Mouse (Mus musculus): ENCODE measurements around the gene Arhgap24.

Arhgap24 gene

GRCm38 (mm10) chr5:102582864-102583410 is 101.7 kb downstream of the Arhgap24 start:
- no peak for DNase-seq (ENCODE audit: low spot score)

- no peak for DNase-seq (ENCODE audit: low spot score)
Observed at GRCm38 (mm10) chr5:102591422-102591821, 110.2 kb downstream of the Arhgap24 start.

GRCm38 (mm10) chr5:102593058-102593457 is 111.9 kb downstream of the Arhgap24 start:
- DNase-seq (ENCODE audit: low spot score) = no peak

GRCm38 (mm10) chr5:102599102-102599501 is 117.9 kb downstream of the Arhgap24 start:
- no peak for DNase-seq (ENCODE audit: low spot score)

GRCm38 (mm10) chr5:102613571-102613970 is 132.4 kb downstream of the Arhgap24 start:
- no peak for DNase-seq (ENCODE audit: low spot score)

- DNase-seq (ENCODE audit: low spot score) = no peak
Observed at GRCm38 (mm10) chr5:102614081-102614480, 132.9 kb downstream of the Arhgap24 start.

- no peak for DNase-seq (ENCODE audit: low spot score)
Observed at GRCm38 (mm10) chr5:102615249-102615648, 134.1 kb downstream of the Arhgap24 start.

- no peak for DNase-seq (ENCODE audit: low spot score)
Observed at GRCm38 (mm10) chr5:102621036-102621435, 139.8 kb downstream of the Arhgap24 start.

- no peak for DNase-seq (ENCODE audit: low spot score)
Observed at GRCm38 (mm10) chr5:102623807-102624435, 142.7 kb downstream of the Arhgap24 start.

- DNase-seq (ENCODE audit: low spot score) = no peak
Observed at GRCm38 (mm10) chr5:102626671-102627070, 145.5 kb downstream of the Arhgap24 start.

GRCm38 (mm10) chr5:102629362-102629771 is 148.2 kb downstream of the Arhgap24 start:
- DNase-seq (ENCODE audit: low spot score) = no peak

- DNase-seq (ENCODE audit: low spot score) = no peak
Observed at GRCm38 (mm10) chr5:102635591-102635990, 154.4 kb downstream of the Arhgap24 start.

GRCm38 (mm10) chr5:102639782-102640559 is 158.8 kb downstream of the Arhgap24 start:
- no peak for DNase-seq (ENCODE audit: low spot score)

- no peak for DNase-seq (ENCODE audit: low spot score)
Observed at GRCm38 (mm10) chr5:102643364-102643763, 162.2 kb downstream of the Arhgap24 start.

GRCm38 (mm10) chr5:102643820-102644219 is 162.6 kb downstream of the Arhgap24 start:
- DNase-seq (ENCODE audit: low spot score) = no peak

GRCm38 (mm10) chr5:102659061-102659460 is 177.9 kb downstream of the Arhgap24 start:
- no peak for DNase-seq (ENCODE audit: low spot score)

- DNase-seq (ENCODE audit: low spot score) = no peak
Observed at GRCm38 (mm10) chr5:102664988-102665726, 184.0 kb downstream of the Arhgap24 start.

- DNase-seq (ENCODE audit: low spot score) = no peak
Observed at GRCm38 (mm10) chr5:102666886-102667285, 185.7 kb downstream of the Arhgap24 start.

GRCm38 (mm10) chr5:102667754-102668575 is 186.8 kb downstream of the Arhgap24 start:
- no peak for DNase-seq (ENCODE audit: low spot score)

- DNase-seq (ENCODE audit: low spot score) = no peak
Observed at GRCm38 (mm10) chr5:102670206-102670605, 189.0 kb downstream of the Arhgap24 start.

- DNase-seq (ENCODE audit: low spot score) = no peak
Observed at GRCm38 (mm10) chr5:102670731-102671345, 189.6 kb downstream of the Arhgap24 start.
